Mouse (Mus musculus) kidney, postnatal 25 days (tissue): ENCODE results near the gene Pop5.
A peak's percentile ranks its signal among the peaks of the same experiment; 100 is the strongest.

Experiments
- DNase-seq, 2 experiments: peaks; one replicate each; pipeline ENCODE4 v3.0.0; 2021; ENCODE audit warnings: mixed read lengths in 2 of 2

Pop5 gene

GRCm38 (mm10) chr5:115235786-115236263 lies at the start of gene Pop5:
Gene Pop5 (plus strand): TSS chr5:115235836.
- DNase-seq = peak; percentile 90 to 98

GRCm38 (mm10) chr5:115186371-115187073 lies 49.1 kb upstream of the Pop5 start:
- DNase-seq = no peak

- DNase-seq = peak; percentile 95 to 99
Observed at GRCm38 (mm10) chr5:115187188-115188131, 48.2 kb upstream of the Pop5 start.

- DNase-seq = peak; percentile 35 to 54
Observed at GRCm38 (mm10) chr5:115188824-115189223, 46.8 kb upstream of the Pop5 start.

GRCm38 (mm10) chr5:115190081-115190480 lies 45.6 kb upstream of the Pop5 start:
- DNase-seq = no peak

GRCm38 (mm10) chr5:115191880-115192827 lies 43.5 kb upstream of the Pop5 start:
- DNase-seq = no peak

GRCm38 (mm10) chr5:115192828-115193195 lies 42.8 kb upstream of the Pop5 start:
- no peak for DNase-seq

GRCm38 (mm10) chr5:115193226-115193625 lies 42.4 kb upstream of the Pop5 start:
- DNase-seq = peak; percentile 87 to 89

GRCm38 (mm10) chr5:115193669-115194625 lies 41.7 kb upstream of the Pop5 start, which contains the start of gene Cabp1:
Gene Cabp1 (minus strand): TSS chr5:115194381.
- peak; percentile 64 to 65 for DNase-seq

GRCm38 (mm10) chr5:115194626-115195221 lies 40.9 kb upstream of the Pop5 start:
- no peak for DNase-seq

- DNase-seq = peak; percentile 19 to 26
Observed at GRCm38 (mm10) chr5:115203735-115204561, 31.7 kb upstream of the Pop5 start.

- DNase-seq = peak; percentile 42 to 66
Observed at GRCm38 (mm10) chr5:115204562-115205311, 30.9 kb upstream of the Pop5 start.

- no peak for DNase-seq
Observed at GRCm38 (mm10) chr5:115207244-115207643, 28.4 kb upstream of the Pop5 start.

- DNase-seq = no peak
Observed at GRCm38 (mm10) chr5:115207892-115208291, 27.7 kb upstream of the Pop5 start.

- no peak for DNase-seq
Observed at GRCm38 (mm10) chr5:115208601-115209000, 27.0 kb upstream of the Pop5 start.

- DNase-seq = peak; percentile 40 to 57
Observed at GRCm38 (mm10) chr5:115210380-115210779, 25.3 kb upstream of the Pop5 start.

GRCm38 (mm10) chr5:115212451-115212850 lies 23.2 kb upstream of the Pop5 start:
- no peak for DNase-seq

- DNase-seq = no peak
Observed at GRCm38 (mm10) chr5:115212861-115213260, 22.8 kb upstream of the Pop5 start.

GRCm38 (mm10) chr5:115214864-115215263 lies 20.8 kb upstream of the Pop5 start:
- DNase-seq = no peak
